Mouse (Mus musculus): ENCODE measurements around the gene Ear10. TPM values are rescaled to one million over a fixed set of nuclear protein-coding genes. Genes with fewer than 3 reads are reported as not detected.
"Not testable (repeated sequence)": the region's sequence is repeated elsewhere in the genome, so short reads cannot be mapped to it uniquely, and the experiment has no call there.

Ear10 gene
- not detected in 2 replicates for total RNA-seq (2017)

DNA sequence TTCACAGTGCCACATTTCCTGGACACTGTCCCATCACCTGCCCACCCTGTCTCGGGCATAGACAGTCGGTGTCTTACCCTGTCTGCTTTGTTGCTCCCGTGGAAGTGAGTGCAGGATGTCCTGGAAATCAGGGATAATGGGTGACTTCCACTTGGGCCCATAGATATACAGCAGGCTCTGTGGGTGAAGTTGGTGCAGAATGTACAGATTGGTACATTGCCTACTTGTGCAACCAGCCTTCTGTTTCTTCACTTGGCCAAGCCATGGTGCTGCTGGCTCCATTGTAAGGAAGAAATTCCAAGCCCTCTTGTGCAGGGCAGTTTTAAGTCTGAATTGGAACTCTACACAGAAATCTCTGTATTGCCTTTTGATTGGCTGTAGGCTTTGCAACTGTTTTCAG is at the start of gene Ear10:
Ear10 (minus strand) TSS at position 101 of the 400 bp plus-strand sequence.
- not testable (repeated sequence) for ATAC-seq (replicated peaks in 1 of 2; ENCODE audit: insufficient read depth in 1 of 2, low FRiP score in 2 of 2, low TSS enrichment in 1 of 2, low read depth in 1 of 2, poor library complexity in 2 of 2, severe bottlenecking in 2 of 2)

DNA sequence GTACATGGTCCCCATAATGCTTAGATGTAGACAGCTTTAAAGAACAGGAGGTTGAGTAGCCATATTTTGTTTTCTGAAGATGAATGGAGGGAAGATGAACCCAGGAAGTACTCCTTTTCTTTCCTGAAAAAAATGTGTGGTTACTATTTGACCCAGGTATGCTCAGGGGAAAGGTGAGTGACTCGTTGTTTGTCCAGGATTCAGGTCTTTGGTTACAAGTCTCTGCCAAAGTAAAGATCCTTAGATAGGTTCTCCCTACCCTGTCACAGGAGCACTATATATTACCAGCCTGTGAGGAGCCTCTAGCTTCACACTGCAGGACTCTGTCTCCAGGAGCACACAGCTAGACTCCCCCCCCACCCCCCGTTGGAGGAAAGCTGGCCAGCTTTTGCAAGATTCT is 33.4 kb upstream of the Ear10 start, which contains the start of gene Ang5:
Ang5 (plus strand) TSS at position 301 of the 400 bp plus-strand sequence.
- not testable (repeated sequence) for ATAC-seq (replicated peaks in 1 of 2; ENCODE audit: insufficient read depth in 1 of 2, low FRiP score in 2 of 2, low TSS enrichment in 1 of 2, low read depth in 1 of 2, poor library complexity in 2 of 2, severe bottlenecking in 2 of 2)

DNA sequence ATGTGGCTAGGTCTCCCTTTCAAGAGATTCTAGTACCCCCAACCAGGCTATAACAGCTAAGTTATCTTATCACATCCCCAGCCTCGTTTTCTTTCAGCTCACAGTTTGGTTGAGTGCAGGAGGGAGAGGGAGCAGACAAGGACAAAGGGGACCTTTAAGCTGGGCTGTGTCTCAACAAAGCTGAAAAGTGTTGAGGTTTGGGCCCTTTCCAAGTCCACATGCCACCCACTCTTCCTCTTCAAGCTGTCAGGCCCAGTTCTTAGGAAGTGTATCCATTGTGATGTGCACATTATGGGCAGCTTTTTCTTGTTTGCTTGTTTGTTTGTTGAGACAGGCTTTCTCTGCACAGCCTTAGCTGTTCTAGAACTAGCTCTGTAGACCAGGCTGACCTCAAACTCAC is 31.7 kb upstream of the Ear10 start:
- ATAC-seq (replicated peaks in 1 of 2; ENCODE audit: insufficient read depth in 1 of 2, low FRiP score in 2 of 2, low TSS enrichment in 1 of 2, low read depth in 1 of 2, poor library complexity in 2 of 2, severe bottlenecking in 2 of 2): peak; percentile 52 to 59; a peak in 3 of 4 replicates

DNA sequence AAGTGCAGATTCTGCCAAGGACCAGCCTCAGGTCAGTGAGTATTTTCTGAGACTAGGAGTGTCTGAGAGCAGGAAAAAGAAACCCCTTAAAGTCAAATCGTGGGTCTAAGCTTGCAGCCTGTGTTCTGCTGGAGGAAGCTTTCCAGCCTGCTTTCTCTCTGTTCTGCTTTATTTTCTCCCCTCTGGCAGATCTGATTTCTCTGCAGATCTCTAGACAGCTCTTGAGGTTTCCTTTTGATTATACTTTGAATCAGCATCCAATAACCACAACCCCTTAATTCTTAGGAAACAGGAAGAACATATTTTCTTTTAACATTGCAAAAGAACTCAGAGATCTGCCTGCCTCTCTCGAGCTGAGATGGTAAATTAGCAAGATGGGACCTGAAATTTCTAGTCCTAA is 30.0 kb upstream of the Ear10 start:
- peak; percentile 59 to 75; a peak in 3 of 4 replicates for ATAC-seq (replicated peaks in 1 of 2; ENCODE audit: insufficient read depth in 1 of 2, low FRiP score in 2 of 2, low TSS enrichment in 1 of 2, low read depth in 1 of 2, poor library complexity in 2 of 2, severe bottlenecking in 2 of 2)

DNA sequence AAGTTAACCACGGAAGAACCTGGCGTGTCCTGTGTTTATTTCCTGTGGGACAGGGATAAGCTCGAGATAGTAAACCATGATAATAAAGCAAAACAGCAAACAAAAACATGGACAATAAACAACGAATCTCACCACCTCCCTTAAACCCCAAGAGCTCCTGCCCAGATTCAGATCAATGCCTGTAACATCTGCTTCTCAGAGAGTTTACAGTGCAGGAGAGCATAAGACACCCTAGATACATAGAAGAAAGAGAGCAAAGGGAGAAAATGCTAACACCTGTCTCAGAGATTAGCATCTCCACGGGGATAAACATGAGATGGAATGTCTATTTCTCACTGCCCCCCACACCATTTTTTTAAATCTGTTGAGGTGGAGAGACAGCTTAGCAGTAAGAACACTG is 10.0 kb upstream of the Ear10 start:
- not testable (repeated sequence) for ATAC-seq (replicated peaks in 1 of 2; ENCODE audit: insufficient read depth in 1 of 2, low FRiP score in 2 of 2, low TSS enrichment in 1 of 2, low read depth in 1 of 2, poor library complexity in 2 of 2, severe bottlenecking in 2 of 2)

DNA sequence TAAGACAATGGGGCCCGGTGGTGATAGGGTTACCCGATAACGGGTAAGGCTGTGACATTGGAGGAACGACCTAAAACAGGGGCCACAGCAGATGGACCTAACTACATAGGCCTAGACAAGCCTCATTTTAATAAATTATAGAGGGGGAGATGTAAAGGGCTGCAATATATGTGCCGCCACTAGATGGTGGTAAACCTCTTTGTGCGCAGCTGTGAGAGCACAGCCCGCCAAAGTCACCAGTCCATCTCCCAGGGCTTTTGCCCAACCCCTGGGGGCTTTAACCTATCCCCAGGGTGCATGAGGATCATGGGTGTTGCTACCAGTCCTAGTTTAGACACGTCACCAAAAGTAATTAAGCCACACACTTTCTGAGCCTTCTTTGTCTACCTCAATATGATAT is 9.6 kb upstream of the Ear10 start:
- ATAC-seq (replicated peaks in 1 of 2; ENCODE audit: insufficient read depth in 1 of 2, low FRiP score in 2 of 2, low TSS enrichment in 1 of 2, low read depth in 1 of 2, poor library complexity in 2 of 2, severe bottlenecking in 2 of 2): peak; percentile 75; a peak in 3 of 4 replicates

DNA sequence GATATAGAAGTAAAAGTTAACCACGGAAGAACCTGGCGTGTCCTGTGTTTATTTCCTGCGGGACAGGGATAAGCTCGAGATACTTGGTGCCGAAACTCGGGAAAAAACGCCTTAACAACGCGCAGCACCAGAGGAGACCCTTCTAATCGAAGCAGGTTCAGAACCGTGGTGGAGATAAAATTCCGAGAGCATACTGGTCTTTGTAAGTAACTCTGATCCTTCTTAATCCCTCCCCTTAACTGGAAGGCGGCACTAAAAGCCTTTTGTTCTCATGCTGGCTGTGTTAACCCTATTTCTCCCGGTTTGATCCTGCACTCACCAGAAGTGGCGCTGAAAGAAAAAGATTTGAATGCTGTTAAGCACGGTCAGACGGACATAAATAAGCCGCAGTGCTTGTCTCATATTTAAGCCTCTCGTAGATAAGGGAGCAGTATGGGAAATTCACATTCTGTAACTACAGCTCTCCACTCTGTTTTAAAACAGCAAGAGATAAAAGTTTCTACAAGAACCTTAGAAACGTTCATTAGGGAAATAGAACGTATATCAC is 2.1 kb upstream of the Ear10 start:
- peak; percentile 53 to 62; a peak in 1 of 4 replicates for ATAC-seq (replicated peaks in 1 of 2; ENCODE audit: insufficient read depth in 1 of 2, low FRiP score in 2 of 2, low TSS enrichment in 1 of 2, low read depth in 1 of 2, poor library complexity in 2 of 2, severe bottlenecking in 2 of 2)

DNA sequence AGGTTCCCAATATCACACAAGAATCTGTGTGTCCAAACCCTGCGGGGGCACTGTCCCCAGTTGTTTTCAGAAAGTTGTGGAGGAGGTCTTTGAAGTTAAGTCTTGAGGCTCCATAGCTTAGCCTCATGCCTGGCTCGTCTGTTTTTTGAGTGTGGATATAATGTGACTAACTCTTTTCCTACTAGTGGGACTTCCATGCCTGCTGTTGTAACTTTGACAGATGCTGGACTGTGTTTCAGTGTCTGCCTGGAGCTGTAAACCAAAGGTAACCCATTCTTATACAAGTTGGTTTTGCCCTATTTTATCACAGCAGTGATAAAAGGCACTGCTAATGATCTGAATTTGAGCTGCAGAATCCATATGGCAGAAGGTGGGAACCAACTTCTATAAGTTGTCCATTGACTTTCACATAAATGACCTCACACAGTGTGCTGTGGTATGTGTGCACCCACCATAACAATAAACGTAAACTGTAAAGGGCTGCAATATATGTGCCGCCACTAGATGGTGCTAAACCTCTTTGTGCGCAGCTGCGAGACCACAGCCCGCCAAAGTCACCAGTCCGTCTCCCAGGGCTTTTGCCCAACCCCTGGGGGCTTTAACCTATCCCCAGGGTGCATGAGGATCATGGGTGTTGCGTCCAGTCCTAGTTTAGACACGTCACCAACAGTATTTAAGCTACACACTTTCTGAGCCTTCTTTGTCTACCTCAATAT is 1.5 kb upstream of the Ear10 start, which contains the start of gene Gm8113:
Gm8113 (plus strand) TSS at position 703 of the 716 bp plus-strand sequence.
- peak; percentile 83 to 93 for ATAC-seq (replicated peaks in 1 of 2; ENCODE audit: insufficient read depth in 1 of 2, low FRiP score in 2 of 2, low TSS enrichment in 1 of 2, low read depth in 1 of 2, poor library complexity in 2 of 2, severe bottlenecking in 2 of 2)

DNA sequence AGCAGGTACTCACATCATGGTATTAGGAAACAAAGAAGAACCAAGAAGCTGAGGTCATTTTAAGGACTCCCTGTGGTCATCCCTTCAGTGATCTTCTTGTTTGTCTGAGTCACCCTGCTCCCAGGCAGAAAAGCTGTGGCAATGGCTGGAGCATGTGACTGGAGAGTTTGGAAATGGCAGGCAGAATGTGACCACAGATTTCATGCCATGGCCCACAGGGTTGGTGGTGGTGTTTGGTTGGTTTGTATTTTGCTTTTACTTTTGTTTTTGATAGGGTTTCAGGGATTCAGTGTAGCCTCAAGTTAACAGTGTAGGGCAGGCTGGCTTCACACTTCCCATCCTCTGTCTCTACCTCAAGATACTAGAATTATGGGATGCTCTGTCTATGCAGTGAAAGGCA is 5.1 kb downstream of the Ear10 start:
- ATAC-seq (replicated peaks in 1 of 2; ENCODE audit: insufficient read depth in 1 of 2, low FRiP score in 2 of 2, low TSS enrichment in 1 of 2, low read depth in 1 of 2, poor library complexity in 2 of 2, severe bottlenecking in 2 of 2): 0 out of 4 replicates have a peak, but pooled peaks have one; percentile 32 to 36

DNA sequence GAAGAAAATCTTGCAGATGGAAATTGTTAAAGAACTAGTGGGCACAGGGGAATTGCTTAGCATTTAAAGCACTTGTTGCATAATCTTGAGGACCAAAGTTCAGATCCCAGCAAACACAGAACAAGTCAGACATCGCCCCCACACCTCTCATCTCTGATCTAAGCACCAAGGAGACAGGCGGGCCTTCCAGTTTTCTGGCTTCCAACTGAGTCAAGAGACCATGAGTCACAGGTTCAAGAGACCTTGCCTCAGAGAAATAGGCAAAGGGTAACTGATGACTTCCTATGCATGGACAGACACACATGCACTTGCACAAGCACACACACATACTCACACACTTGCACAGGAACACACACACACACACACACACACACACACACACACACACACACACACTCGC is 24.8 kb downstream of the Ear10 start:
- not testable (repeated sequence) for ATAC-seq (replicated peaks in 1 of 2; ENCODE audit: insufficient read depth in 1 of 2, low FRiP score in 2 of 2, low TSS enrichment in 1 of 2, low read depth in 1 of 2, poor library complexity in 2 of 2, severe bottlenecking in 2 of 2)

DNA sequence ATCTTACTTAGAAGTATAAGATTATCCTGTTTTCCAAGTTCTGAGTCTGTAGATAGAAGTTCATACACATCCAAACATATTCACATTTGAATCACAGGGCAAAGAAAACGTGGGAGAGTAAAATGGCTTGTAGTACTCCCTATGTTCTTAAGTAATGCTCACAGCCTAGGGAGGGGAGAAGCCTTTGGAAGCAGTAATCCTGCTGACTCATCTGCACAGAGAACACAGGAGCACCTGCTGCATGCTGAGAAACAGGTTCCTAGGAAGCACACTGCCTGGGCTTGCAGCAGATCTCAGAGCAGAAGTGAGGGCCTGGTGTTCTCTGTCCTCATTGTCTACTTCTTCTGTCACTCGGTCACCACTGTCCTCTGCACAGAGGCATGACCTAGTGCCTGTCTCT is 28.0 kb downstream of the Ear10 start:
- peak; percentile 27 to 36; a peak in 3 of 4 replicates for ATAC-seq (replicated peaks in 1 of 2; ENCODE audit: insufficient read depth in 1 of 2, low FRiP score in 2 of 2, low TSS enrichment in 1 of 2, low read depth in 1 of 2, poor library complexity in 2 of 2, severe bottlenecking in 2 of 2)

DNA sequence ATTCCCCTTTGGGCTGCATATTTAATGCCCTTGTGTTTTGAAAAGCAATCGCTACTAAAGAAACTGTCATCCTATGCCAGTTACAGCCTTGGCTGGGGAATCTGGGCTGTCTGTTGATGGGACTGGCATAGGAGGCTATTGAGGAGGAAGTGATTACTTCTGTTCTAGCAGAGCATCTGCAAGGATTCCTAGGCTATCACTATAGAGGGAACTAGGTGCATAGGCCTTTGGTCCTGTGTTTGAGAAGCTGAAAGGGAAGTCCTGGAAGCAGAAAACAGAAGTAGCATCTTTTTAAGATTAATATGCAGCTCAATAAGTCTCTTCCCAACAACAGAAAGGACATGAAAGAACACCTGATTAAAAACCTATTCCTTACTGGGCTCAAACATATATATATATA is 32.1 kb downstream of the Ear10 start:
- ATAC-seq (replicated peaks in 1 of 2; ENCODE audit: insufficient read depth in 1 of 2, low FRiP score in 2 of 2, low TSS enrichment in 1 of 2, low read depth in 1 of 2, poor library complexity in 2 of 2, severe bottlenecking in 2 of 2): not testable (repeated sequence)

DNA sequence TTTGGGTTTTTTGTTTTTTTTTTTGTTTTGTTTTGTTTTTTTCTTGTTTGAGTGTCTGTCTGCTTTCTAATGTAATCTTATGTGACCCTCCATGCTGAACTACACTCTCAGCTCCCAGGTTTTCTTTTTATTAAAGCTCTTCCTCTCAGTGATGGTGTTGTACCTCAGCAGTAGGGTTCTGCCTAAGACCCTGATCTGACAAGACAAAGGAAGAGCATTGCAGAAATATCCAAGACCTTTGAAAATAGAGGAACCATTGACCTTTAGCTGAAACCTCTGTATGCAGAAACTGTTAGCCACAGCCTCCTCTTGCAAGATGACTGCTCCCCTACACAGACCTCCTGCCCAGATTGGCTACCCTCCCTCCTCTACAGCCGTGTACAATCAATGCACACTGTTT is 37.1 kb downstream of the Ear10 start:
- peak; percentile 32 to 39; a peak in 2 of 4 replicates for ATAC-seq (replicated peaks in 1 of 2; ENCODE audit: insufficient read depth in 1 of 2, low FRiP score in 2 of 2, low TSS enrichment in 1 of 2, low read depth in 1 of 2, poor library complexity in 2 of 2, severe bottlenecking in 2 of 2)

DNA sequence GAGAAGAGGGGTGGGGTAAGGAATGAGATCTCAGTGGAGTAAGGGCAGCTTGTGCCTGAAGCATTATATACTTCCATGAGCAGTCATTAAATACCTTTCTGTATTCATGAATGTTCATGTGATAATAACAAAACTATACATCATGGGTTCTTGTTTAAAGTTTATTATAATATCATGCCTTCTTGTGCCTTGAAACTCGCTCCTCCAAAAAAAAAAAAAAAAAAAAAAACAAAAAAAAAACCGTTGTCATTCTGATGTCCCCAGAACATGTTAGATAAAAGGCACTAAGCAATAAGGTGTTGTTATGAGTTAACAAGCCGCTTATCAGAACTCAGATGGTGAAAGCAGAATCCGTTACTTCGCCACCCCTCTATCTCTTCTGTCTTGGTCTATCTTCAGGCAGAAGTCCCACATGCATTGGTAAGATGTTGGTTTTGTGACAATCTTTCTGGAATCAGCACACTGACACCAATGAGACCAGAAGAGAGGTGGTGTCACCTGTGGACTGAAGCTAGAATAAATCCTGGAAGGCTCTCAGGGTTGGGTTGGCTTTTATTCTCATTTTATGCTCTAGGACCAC is 43.3 kb downstream of the Ear10 start:
- ATAC-seq (replicated peaks in 1 of 2; ENCODE audit: insufficient read depth in 1 of 2, low FRiP score in 2 of 2, low TSS enrichment in 1 of 2, low read depth in 1 of 2, poor library complexity in 2 of 2, severe bottlenecking in 2 of 2): not testable (repeated sequence)

DNA sequence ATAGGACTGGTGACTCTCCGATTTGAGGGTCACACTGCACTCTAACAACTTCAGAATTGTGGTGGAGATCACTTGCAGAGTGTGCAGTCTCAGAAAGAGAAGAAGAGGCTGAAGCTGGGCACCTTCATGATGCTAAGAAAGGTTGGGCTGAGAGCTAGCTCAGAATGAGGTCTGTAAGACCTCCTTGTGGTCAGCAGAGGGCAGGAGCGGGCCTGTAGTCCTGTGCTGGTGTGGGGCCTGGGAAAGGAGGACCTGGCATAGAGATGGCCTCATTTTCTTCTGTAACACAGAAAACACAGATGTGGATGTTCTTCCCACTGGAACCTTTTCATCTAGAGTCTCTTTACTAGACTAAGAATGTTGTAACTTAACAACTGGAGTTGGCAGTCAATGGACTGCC is 45.6 kb downstream of the Ear10 start:
- peak; percentile 78 to 94; a peak in 3 of 4 replicates for ATAC-seq (replicated peaks in 1 of 2; ENCODE audit: insufficient read depth in 1 of 2, low FRiP score in 2 of 2, low TSS enrichment in 1 of 2, low read depth in 1 of 2, poor library complexity in 2 of 2, severe bottlenecking in 2 of 2)

DNA sequence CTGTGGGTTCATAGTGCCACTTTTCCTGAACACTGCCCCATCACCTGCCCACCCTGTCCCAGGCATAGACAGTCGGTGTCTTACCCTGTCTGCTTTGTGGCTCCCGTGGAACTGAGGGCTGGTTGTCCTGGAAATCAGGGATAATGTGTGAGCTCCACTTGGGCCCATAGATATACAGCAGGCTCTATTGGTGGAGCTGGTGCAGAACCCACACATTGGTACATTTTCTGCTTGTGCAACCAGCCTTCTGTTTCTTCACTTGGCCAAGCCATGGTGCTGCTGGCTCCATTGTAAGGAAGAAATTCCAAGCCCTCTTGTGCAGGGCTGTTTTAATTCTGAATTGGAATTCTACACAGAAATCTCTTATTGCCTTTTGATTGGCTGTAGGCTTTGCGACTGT is 47.9 kb downstream of the Ear10 start, which contains the start of gene Ear1:
Ear1 (minus strand) TSS at position 101 of the 400 bp plus-strand sequence.
- not testable (repeated sequence) for ATAC-seq (replicated peaks in 1 of 2; ENCODE audit: insufficient read depth in 1 of 2, low FRiP score in 2 of 2, low TSS enrichment in 1 of 2, low read depth in 1 of 2, poor library complexity in 2 of 2, severe bottlenecking in 2 of 2)

DNA sequence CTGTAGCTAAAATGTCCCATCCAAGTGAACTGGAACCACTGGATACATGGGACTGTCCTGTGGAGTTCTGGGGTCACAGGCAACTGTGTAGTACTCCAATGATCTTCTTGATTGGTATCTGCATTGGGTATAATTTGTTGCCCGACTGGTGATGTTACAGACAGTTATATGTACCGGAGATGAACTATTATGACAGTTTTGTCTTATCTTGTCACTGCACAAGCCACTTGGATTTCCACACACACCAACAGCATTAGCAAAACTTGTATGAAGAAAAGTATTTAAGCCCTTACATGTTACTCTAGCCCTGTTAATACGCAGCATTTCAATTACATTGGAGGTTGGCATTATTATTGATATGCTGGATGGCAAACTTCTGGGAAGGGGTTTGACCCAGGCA is 48.5 kb downstream of the Ear10 start:
- ATAC-seq (replicated peaks in 1 of 2; ENCODE audit: insufficient read depth in 1 of 2, low FRiP score in 2 of 2, low TSS enrichment in 1 of 2, low read depth in 1 of 2, poor library complexity in 2 of 2, severe bottlenecking in 2 of 2): not testable (repeated sequence)

Measured in hematopoietic stem cell, adult 5-6 weeks (primary cell).